Mouse (Mus musculus): ENCODE measurements around the gene Nudc. TPM values are rescaled to one million over a fixed set of nuclear protein-coding genes. Genes with fewer than 3 reads are reported as not detected.

Gene Nudc
- polyA plus RNA-seq (2014; fragmentation: Nextera tagmentation; extraction: Ambion mirVana): 170 and 176 TPM in 2 replicates

- peaks cover 23% of the 10 kb centered on the region for H3K36me3 ChIP-seq (replicated peaks; ENCODE audit: control insufficient read depth, insufficient read depth)
- under 1% methylated on average over 67 of the region's 77 CpGs for WGBS
- peak within 1 kb of the TSS; percentile 82 for H3K4me3 ChIP-seq (replicated peaks; ENCODE audit: low read length)
- H3K4me2 ChIP-seq (replicated peaks): peak within 1 kb of the TSS; percentile 96
- peak within 1 kb of the TSS; percentile 72 for H3K9ac ChIP-seq
- H3K9me3 ChIP-seq (ENCODE audit: control insufficient read depth, low read length): no peaks in the 10 kb centered on the region
- H3K27ac ChIP-seq: peak within 1 kb of the TSS; percentile 74
- ATAC-seq (ENCODE audit: low FRiP score): peak; percentile 99
- peak; percentile 95 for DNase-seq (ENCODE audit: low spot score)
- H3K27me3 ChIP-seq (ENCODE audit: control insufficient read depth, insufficient read depth, low read length): no peaks in the 10 kb centered on the region
- H3K4me1 ChIP-seq (replicated peaks; ENCODE audit: control insufficient read depth, insufficient read depth, low read length): peaks cover 8% of the 10 kb centered on the region
Observed at GRCm38 (mm10) chr4:133545272-133546231, at the start of gene Nudc. Gene Nudc, minus strand, starts transcription at chr4:133545996.

- Histone ChIP-seq H3K27ac (no peak overlapping the region), H3K9ac (no peak overlapping the region)
- WGBS: 76% methylated on average over 7 of the region's 7 CpGs
Observed at GRCm38 (mm10) chr4:133595538-133595937, 49.7 kb upstream of the Nudc start.

GRCm38 (mm10) chr4:133592570-133592969 is 46.8 kb upstream of the Nudc start:
- peaks cover 4% of the 10 kb centered on the region; the same call in 1 of the 2 replicates for H3K27me3 ChIP-seq (ENCODE audit: control insufficient read depth, insufficient read depth, low read length)
- peaks cover 43% of the 10 kb centered on the region for H3K36me3 ChIP-seq (replicated peaks; ENCODE audit: control insufficient read depth, insufficient read depth)
- no peaks in the 10 kb centered on the region for H3K4me1 ChIP-seq (replicated peaks; ENCODE audit: control insufficient read depth, insufficient read depth, low read length)
- 39% methylated on average over 7 of the region's 7 CpGs for WGBS
- no peak for ATAC-seq (ENCODE audit: low FRiP score)
- H3K4me3 ChIP-seq (replicated peaks; ENCODE audit: low read length): no peak overlapping the region
- H3K9me3 ChIP-seq (ENCODE audit: control insufficient read depth, low read length): no peaks in the 10 kb centered on the region
- H3K27ac ChIP-seq: no peak overlapping the region
- DNase-seq (ENCODE audit: low spot score): peak; percentile 86
- H3K9ac ChIP-seq: no peak overlapping the region
- H3K4me2 ChIP-seq (replicated peaks): no peak overlapping the region

More at GRCm38 (mm10) chr4:133595538-133595937, 49.7 kb upstream of the Nudc start:
- Histone ChIP-seq H3K36me3 (replicated peaks; ENCODE audit: control insufficient read depth, insufficient read depth) (peaks cover 14% of the 10 kb centered on the region), H3K9me3 (ENCODE audit: control insufficient read depth, low read length) (no peaks in the 10 kb centered on the region), H3K4me3 (replicated peaks; ENCODE audit: low read length) (no peak overlapping the region), H3K4me1 (replicated peaks; ENCODE audit: control insufficient read depth, insufficient read depth, low read length) (no peaks in the 10 kb centered on the region), H3K27me3 (ENCODE audit: control insufficient read depth, insufficient read depth, low read length) (peaks cover 33% of the 10 kb centered on the region), H3K4me2 (replicated peaks) (no peak overlapping the region)
- ATAC-seq (ENCODE audit: low FRiP score): no peak
- DNase-seq (ENCODE audit: low spot score): no peak

GRCm38 (mm10) chr4:133584059-133584951 is 38.5 kb upstream of the Nudc start, which contains the start of gene Gpn2:
Gene Gpn2, plus strand, starts transcription at chr4:133584362.
- peak; percentile 90 for ATAC-seq (ENCODE audit: low FRiP score)

GRCm38 (mm10) chr4:133583690-133584058 is 37.9 kb upstream of the Nudc start:
- peak overlapping the region; percentile 83 for H3K9ac ChIP-seq
- H3K4me3 ChIP-seq (replicated peaks; ENCODE audit: low read length): peak overlapping the region; percentile 85
- H3K27me3 ChIP-seq (ENCODE audit: control insufficient read depth, insufficient read depth, low read length): no peaks in the 10 kb centered on the region
- H3K9me3 ChIP-seq (ENCODE audit: control insufficient read depth, low read length): no peaks in the 10 kb centered on the region
- peaks cover 57% of the 10 kb centered on the region for H3K36me3 ChIP-seq (replicated peaks; ENCODE audit: control insufficient read depth, insufficient read depth)
- H3K27ac ChIP-seq: peak overlapping the region; percentile 87
- peaks cover 12% of the 10 kb centered on the region; the same call in 1 of the 2 replicates for H3K4me1 ChIP-seq (replicated peaks; ENCODE audit: control insufficient read depth, insufficient read depth, low read length)
- WGBS: 65% methylated on average over 6 of the region's 6 CpGs
- H3K4me2 ChIP-seq (replicated peaks): peak overlapping the region; percentile 99
- ATAC-seq (ENCODE audit: low FRiP score) (peak; percentile 5; the same call in 1 of the 2 replicates), DNase-seq (ENCODE audit: low spot score) (no peak)

More at GRCm38 (mm10) chr4:133584059-133584951, 38.5 kb upstream of the Nudc start, which contains the start of gene Gpn2:
- no peaks in the 10 kb centered on the region for H3K9me3 ChIP-seq (ENCODE audit: control insufficient read depth, low read length)
- peak within 1 kb of the TSS; percentile 85 for H3K4me3 ChIP-seq (replicated peaks; ENCODE audit: low read length)
- peak within 1 kb of the TSS; percentile 87 for H3K27ac ChIP-seq
- peaks cover 57% of the 10 kb centered on the region for H3K36me3 ChIP-seq (replicated peaks; ENCODE audit: control insufficient read depth, insufficient read depth)
- peaks cover 12% of the 10 kb centered on the region; the same call in 1 of the 2 replicates for H3K4me1 ChIP-seq (replicated peaks; ENCODE audit: control insufficient read depth, insufficient read depth, low read length)
- no peaks in the 10 kb centered on the region for H3K27me3 ChIP-seq (ENCODE audit: control insufficient read depth, insufficient read depth, low read length)
- 2% methylated on average over 65 of the region's 65 CpGs for whole genome bisulfite sequencing
- peak; percentile 81 for DNase-seq (ENCODE audit: low spot score)
- peak within 1 kb of the TSS; percentile 83 for H3K9ac ChIP-seq
- H3K4me2 ChIP-seq (replicated peaks): peak within 1 kb of the TSS; percentile 99

- Histone ChIP-seq H3K27me3 (ENCODE audit: control insufficient read depth, insufficient read depth, low read length) (no peaks in the 10 kb centered on the region), H3K36me3 (replicated peaks; ENCODE audit: control insufficient read depth, insufficient read depth) (peaks cover 37% of the 10 kb centered on the region), H3K9ac (no peak overlapping the region), H3K4me3 (replicated peaks; ENCODE audit: low read length) (no peak overlapping the region), H3K4me2 (replicated peaks) (no peak overlapping the region), H3K9me3 (ENCODE audit: control insufficient read depth, low read length) (no peaks in the 10 kb centered on the region), H3K27ac (no peak overlapping the region), H3K4me1 (replicated peaks; ENCODE audit: control insufficient read depth, insufficient read depth, low read length) (peaks cover 10% of the 10 kb centered on the region; the same call in 1 of the 2 replicates)
- no peak for ATAC-seq (ENCODE audit: low FRiP score)
- 63% methylated on average over 12 of the region's 12 CpGs for WGBS
- no peak for DNase-seq (ENCODE audit: low spot score)
Observed at GRCm38 (mm10) chr4:133577983-133578382, 32.2 kb upstream of the Nudc start.

- ATAC-seq (ENCODE audit: low FRiP score): peak; percentile 61
- H3K27ac ChIP-seq: peak overlapping the region; percentile 67
Observed at GRCm38 (mm10) chr4:133574843-133575202, 29.0 kb upstream of the Nudc start.

GRCm38 (mm10) chr4:133574070-133574842 is 28.5 kb upstream of the Nudc start, which contains the start of gene Gpatch3:
Gene Gpatch3, plus strand, starts transcription at chr4:133574745.
- no peaks in the 10 kb centered on the region for H3K27me3 ChIP-seq (ENCODE audit: control insufficient read depth, insufficient read depth, low read length)

More at GRCm38 (mm10) chr4:133574843-133575202, 29.0 kb upstream of the Nudc start:
- peak overlapping the region; percentile 87 for H3K9ac ChIP-seq
- no peak for DNase-seq (ENCODE audit: low spot score)
- peak overlapping the region; percentile 81 for H3K4me2 ChIP-seq (replicated peaks)
- no peaks in the 10 kb centered on the region for H3K27me3 ChIP-seq (ENCODE audit: control insufficient read depth, insufficient read depth, low read length)
- under 1% methylated on average over 40 of the region's 41 CpGs for WGBS
- peaks cover 10% of the 10 kb centered on the region; the same call in 1 of the 2 replicates for H3K4me1 ChIP-seq (replicated peaks; ENCODE audit: control insufficient read depth, insufficient read depth, low read length)
- peak overlapping the region; percentile 99 for H3K4me3 ChIP-seq (replicated peaks; ENCODE audit: low read length)
- peaks cover 20% of the 10 kb centered on the region for H3K36me3 ChIP-seq (replicated peaks; ENCODE audit: control insufficient read depth, insufficient read depth)
- no peaks in the 10 kb centered on the region for H3K9me3 ChIP-seq (ENCODE audit: control insufficient read depth, low read length)

More at GRCm38 (mm10) chr4:133574070-133574842, 28.5 kb upstream of the Nudc start, which contains the start of gene Gpatch3:
- Histone ChIP-seq H3K4me1 (replicated peaks; ENCODE audit: control insufficient read depth, insufficient read depth, low read length) (peaks cover 10% of the 10 kb centered on the region; the same call in 1 of the 2 replicates), H3K4me2 (replicated peaks) (peak within 1 kb of the TSS; percentile 81), H3K27ac (peak within 1 kb of the TSS; percentile 67), H3K36me3 (replicated peaks; ENCODE audit: control insufficient read depth, insufficient read depth) (peaks cover 15% of the 10 kb centered on the region), H3K9ac (peak within 1 kb of the TSS; percentile 87), H3K9me3 (ENCODE audit: control insufficient read depth, low read length) (no peaks in the 10 kb centered on the region), H3K4me3 (replicated peaks; ENCODE audit: low read length) (peak within 1 kb of the TSS; percentile 99)
- DNase-seq (ENCODE audit: low spot score) (peak; percentile 96), ATAC-seq (ENCODE audit: low FRiP score) (peak; percentile 94)
- WGBS: 7% methylated on average over 44 of the region's 44 CpGs
